Mouse (Mus musculus): ENCODE measurements around the gene Gm49378. TPM values are rescaled to one million over a fixed set of nuclear protein-coding genes. Genes with fewer than 3 reads are reported as not detected.

Gm49378 gene
- polyA plus RNA-seq, 1 experiment from 2014 or later: 1.9 TPM

- ATAC-seq (ENCODE audit: low read depth): no peak
- no peak overlapping the region for H3K4me3 ChIP-seq
- H3K9me3 ChIP-seq: no peaks in the 10 kb centered on the region
- no peaks in the 10 kb centered on the region; the same call in 1 of the 2 replicates for H3K36me3 ChIP-seq
- no peak overlapping the region for H3K9ac ChIP-seq
- H3K4me2 ChIP-seq: no peak overlapping the region
- no peak overlapping the region for H3K27ac ChIP-seq (replicated peaks)
- 90% methylated on average over 7 of the region's 7 CpGs for WGBS
- H3K4me1 ChIP-seq (replicated peaks): no peaks in the 10 kb centered on the region
- no peaks in the 10 kb centered on the region for H3K27me3 ChIP-seq
Observed at GRCm38 (mm10) chr14:55651528-55651927, 13.8 kb upstream of the Gm49378 start.

- no peak for ATAC-seq (ENCODE audit: low read depth)
- WGBS: 93% methylated on average over 2 of the region's 2 CpGs
- H3K36me3 ChIP-seq: no peaks in the 10 kb centered on the region; the same call in 1 of the 2 replicates
- no peak within 1 kb of the TSS for H3K9ac ChIP-seq
- no peak within 1 kb of the TSS for H3K4me2 ChIP-seq
- no peak within 1 kb of the TSS for H3K27ac ChIP-seq (replicated peaks)
- H3K4me1 ChIP-seq (replicated peaks): peaks cover 5% of the 10 kb centered on the region
- H3K27me3 ChIP-seq: no peaks in the 10 kb centered on the region
- no peak within 1 kb of the TSS for H3K4me3 ChIP-seq
- H3K9me3 ChIP-seq: no peaks in the 10 kb centered on the region
Observed at GRCm38 (mm10) chr14:55649884-55650283, 12.2 kb upstream of the Gm49378 start, which contains the start of gene Tssk4. Gene Tssk4, plus strand, starts transcription at chr14:55650184.

GRCm38 (mm10) chr14:55644261-55644888, 6.7 kb upstream of the Gm49378 start:
- Histone ChIP-seq H3K9me3 (no peaks in the 10 kb centered on the region), H3K4me1 (replicated peaks) (peaks cover 26% of the 10 kb centered on the region), H3K36me3 (peaks cover 23% of the 10 kb centered on the region), H3K4me2 (peak overlapping the region; percentile 78), H3K27ac (replicated peaks) (no peak overlapping the region), H3K4me3 (peak overlapping the region; percentile 97), H3K9ac (peak overlapping the region; percentile 94), H3K27me3 (no peaks in the 10 kb centered on the region)
- no peak for ATAC-seq (ENCODE audit: low read depth)
- 26% methylated on average over 17 of the region's 17 CpGs for WGBS

- Histone ChIP-seq H3K36me3 (peaks cover 32% of the 10 kb centered on the region), H3K27me3 (no peaks in the 10 kb centered on the region), H3K4me2 (peak within 1 kb of the TSS; percentile 78), H3K9me3 (no peaks in the 10 kb centered on the region), H3K4me1 (replicated peaks) (peaks cover 26% of the 10 kb centered on the region), H3K4me3 (peak within 1 kb of the TSS; percentile 97), H3K27ac (replicated peaks) (peak within 1 kb of the TSS; percentile 97), H3K9ac (peak within 1 kb of the TSS; percentile 94)
- ATAC-seq (ENCODE audit: low read depth): peak; percentile 88
- WGBS: under 1% methylated on average over 89 of the region's 89 CpGs
Observed at GRCm38 (mm10) chr14:55643060-55643907, 5.6 kb upstream of the Gm49378 start, which contains the start of gene Tm9sf1. Gene Tm9sf1, minus strand, starts transcription at chr14:55643806.

- Histone ChIP-seq H3K4me3 (peak overlapping the region; percentile 97), H3K36me3 (peaks cover 38% of the 10 kb centered on the region), H3K27me3 (no peaks in the 10 kb centered on the region), H3K9ac (peak overlapping the region; percentile 94), H3K4me1 (replicated peaks) (peaks cover 26% of the 10 kb centered on the region), H3K9me3 (no peaks in the 10 kb centered on the region), H3K4me2 (peak overlapping the region; percentile 78), H3K27ac (replicated peaks) (peak overlapping the region; percentile 97)
- WGBS: 25% methylated on average over 8 of the region's 8 CpGs
- peak; percentile 26 for ATAC-seq (ENCODE audit: low read depth)
Observed at GRCm38 (mm10) chr14:55642679-55643059, 5.0 kb upstream of the Gm49378 start.

- 91% methylated on average over 13 of the region's 13 CpGs for WGBS
- Histone ChIP-seq H3K27ac (replicated peaks) (no peak overlapping the region), H3K9ac (no peak overlapping the region), H3K36me3 (peaks cover 52% of the 10 kb centered on the region), H3K4me1 (replicated peaks) (peaks cover 28% of the 10 kb centered on the region), H3K4me3 (no peak overlapping the region), H3K27me3 (no peaks in the 10 kb centered on the region), H3K9me3 (no peaks in the 10 kb centered on the region), H3K4me2 (no peak overlapping the region)
- no peak for ATAC-seq (ENCODE audit: low read depth)
Observed at GRCm38 (mm10) chr14:55641291-55641690, 3.6 kb upstream of the Gm49378 start.

GRCm38 (mm10) chr14:55640816-55641215, 3.1 kb upstream of the Gm49378 start:
- ATAC-seq (ENCODE audit: low read depth): no peak
- Histone ChIP-seq H3K4me1 (replicated peaks) (peaks cover 32% of the 10 kb centered on the region), H3K9me3 (no peaks in the 10 kb centered on the region), H3K27ac (replicated peaks) (no peak overlapping the region), H3K4me3 (no peak overlapping the region), H3K36me3 (peaks cover 54% of the 10 kb centered on the region), H3K4me2 (no peak overlapping the region), H3K9ac (no peak overlapping the region), H3K27me3 (no peaks in the 10 kb centered on the region)
- 97% methylated on average over 14 of the region's 14 CpGs for WGBS

GRCm38 (mm10) chr14:55635523-55636007, 2.1 kb downstream of the Gm49378 start, which contains the start of gene Ipo4:
Gene Ipo4, minus strand, starts transcription at chr14:55635957.
- H3K9ac ChIP-seq: peak within 1 kb of the TSS; percentile 83
- peaks cover 79% of the 10 kb centered on the region for H3K36me3 ChIP-seq
- peak within 1 kb of the TSS; percentile 95 for H3K4me2 ChIP-seq
- H3K27me3 ChIP-seq: no peaks in the 10 kb centered on the region
- H3K27ac ChIP-seq (replicated peaks): peak within 1 kb of the TSS; percentile 85
- peak; percentile 92 for ATAC-seq (ENCODE audit: low read depth)
- no peaks in the 10 kb centered on the region for H3K9me3 ChIP-seq
- H3K4me3 ChIP-seq: peak within 1 kb of the TSS; percentile 73
- peaks cover 23% of the 10 kb centered on the region for H3K4me1 ChIP-seq (replicated peaks)
- WGBS: 1% methylated on average over 33 of the region's 33 CpGs

GRCm38 (mm10) chr14:55634874-55635522, 2.7 kb downstream of the Gm49378 start:
- H3K36me3 ChIP-seq: peaks cover 79% of the 10 kb centered on the region

GRCm38 (mm10) chr14:55629312-55629711, 8.4 kb downstream of the Gm49378 start:
- Histone ChIP-seq H3K27ac (replicated peaks) (no peak overlapping the region), H3K4me1 (replicated peaks) (peaks cover 6% of the 10 kb centered on the region), H3K4me2 (no peak overlapping the region), H3K9me3 (no peaks in the 10 kb centered on the region), H3K27me3 (no peaks in the 10 kb centered on the region), H3K9ac (no peak overlapping the region), H3K36me3 (peaks cover 98% of the 10 kb centered on the region), H3K4me3 (no peak overlapping the region)
- 57% methylated on average over 5 of the region's 5 CpGs for WGBS
- no peak for ATAC-seq (ENCODE audit: low read depth)

More at GRCm38 (mm10) chr14:55634874-55635522, 2.7 kb downstream of the Gm49378 start:
- H3K27me3 ChIP-seq: no peaks in the 10 kb centered on the region
- WGBS: 4% methylated on average over 23 of the region's 23 CpGs
- ATAC-seq (ENCODE audit: low read depth): no peak; the same call in none of the 2 replicates
- no peaks in the 10 kb centered on the region for H3K9me3 ChIP-seq
- peak overlapping the region; percentile 83 for H3K9ac ChIP-seq
- peak overlapping the region; percentile 95 for H3K4me2 ChIP-seq
- H3K4me1 ChIP-seq (replicated peaks): peaks cover 23% of the 10 kb centered on the region
- H3K4me3 ChIP-seq: peak overlapping the region; percentile 73
- H3K27ac ChIP-seq (replicated peaks): peak overlapping the region; percentile 85

GRCm38 (mm10) chr14:55628077-55628827, 9.4 kb downstream of the Gm49378 start:
- Histone ChIP-seq H3K9me3 (no peaks in the 10 kb centered on the region), H3K4me3 (no peak overlapping the region), H3K4me1 (replicated peaks) (no peaks in the 10 kb centered on the region), H3K4me2 (no peak overlapping the region), H3K27ac (replicated peaks) (no peak overlapping the region), H3K27me3 (no peaks in the 10 kb centered on the region), H3K9ac (no peak overlapping the region), H3K36me3 (peaks cover 99% of the 10 kb centered on the region)
- no peak for ATAC-seq (ENCODE audit: low read depth)
- WGBS: 81% methylated on average over 27 of the region's 27 CpGs

Data from neural tube, embryonic 13.5 days (tissue).